ENCODE assay signal across 8 mouse cellular contexts in genomic region chr5:124536776-124537175, GRCm38 (mm10). TPM values are rescaled to one million over a fixed set of nuclear protein-coding genes. Genes with fewer than 3 reads are reported as not detected.
A peak's percentile ranks its signal among the peaks of the same experiment; 100 is the strongest.
DNase-seq lines count a peak whose midpoint lies in the region; ATAC-seq lines count a peak whose summit lies in the region.

No protein-coding gene starts in this region.

- no peak overlapping the region for H3K27ac ChIP-seq in embryonic facial prominence, embryonic 11.5 days (replicated peaks; ENCODE audit: low read depth, low read length)
- peak overlapping the region; percentile 61 for H3K27ac ChIP-seq in heart, embryonic 13.5 days (replicated peaks)
- peak overlapping the region; percentile 42; the same call in 1 of the 2 replicates for H3K27ac ChIP-seq in kidney, embryonic 14.5 days (ENCODE audit: low read depth, low read length)
- H3K27ac ChIP-seq in lung, embryonic 16.5 days (ENCODE audit: low read length): peak overlapping the region; percentile 78

- no peaks in the 10 kb centered on the region for H3K36me3 ChIP-seq in embryonic facial prominence, embryonic 11.5 days (replicated peaks; ENCODE audit: control insufficient read depth, insufficient read depth, low read depth, low read length)
- H3K36me3 ChIP-seq in heart, embryonic 13.5 days: no peaks in the 10 kb centered on the region
- H3K36me3 ChIP-seq in kidney, embryonic 14.5 days (ENCODE audit: control insufficient read depth, insufficient read depth, low read length): no peaks in the 10 kb centered on the region
- H3K36me3 ChIP-seq in lung, embryonic 16.5 days (ENCODE audit: control insufficient read depth, insufficient read depth, low read length): no peaks in the 10 kb centered on the region
- H3K36me3 ChIP-seq in splenic B cell, adult 2 months (ENCODE audit: control insufficient read depth, insufficient read depth, low read length, poor library complexity, severe bottlenecking): no peaks in the 10 kb centered on the region

- H3K9ac ChIP-seq in embryonic facial prominence, embryonic 11.5 days (replicated peaks; ENCODE audit: low read length): peak overlapping the region; percentile 47; the same call in 1 of the 2 replicates
- peak overlapping the region; percentile 78 for H3K9ac ChIP-seq in heart, embryonic 13.5 days
- peak overlapping the region; percentile 50 for H3K9ac ChIP-seq in kidney, embryonic 14.5 days (ENCODE audit: low read depth, low read length)
- peak overlapping the region; percentile 59 for H3K9ac ChIP-seq in lung, embryonic 16.5 days (ENCODE audit: low read length)

- H3K27me3 ChIP-seq in embryonic facial prominence, embryonic 11.5 days (ENCODE audit: control insufficient read depth, insufficient read depth, low read length): no peaks in the 10 kb centered on the region
- no peaks in the 10 kb centered on the region for H3K27me3 ChIP-seq in heart, embryonic 13.5 days (replicated peaks)
- no peaks in the 10 kb centered on the region for H3K27me3 ChIP-seq in kidney, embryonic 14.5 days (ENCODE audit: control insufficient read depth, insufficient read depth, low read length)
- H3K27me3 ChIP-seq in lung, embryonic 16.5 days (ENCODE audit: control insufficient read depth, insufficient read depth, low read depth, low read length): no peaks in the 10 kb centered on the region
- H3K27me3 ChIP-seq in splenic B cell, adult 2 months (ENCODE audit: control insufficient read depth, insufficient read depth, low read length, poor library complexity, severe bottlenecking): peaks cover 2% of the 10 kb centered on the region

- H3K4me1 ChIP-seq in embryonic facial prominence, embryonic 11.5 days (ENCODE audit: control insufficient read depth, insufficient read depth, low read length): 0 out of 2 replicates have a peak, but pooled peaks cover 1% of the 10 kb centered on the region
- H3K4me1 ChIP-seq in heart, embryonic 13.5 days: peaks cover 22% of the 10 kb centered on the region
- peaks cover 15% of the 10 kb centered on the region for H3K4me1 ChIP-seq in kidney, embryonic 14.5 days (ENCODE audit: control insufficient read depth, insufficient read depth, low read length)
- peaks cover 16% of the 10 kb centered on the region for H3K4me1 ChIP-seq in lung, embryonic 16.5 days (replicated peaks; ENCODE audit: control insufficient read depth, insufficient read depth, low read length)

- peak; percentile 43 for DNase-seq in right cerebral cortex, adult 18-20 months
- DNase-seq in right cerebral cortex, postnatal 14 days: no peak
- DNase-seq in embryonic facial prominence, embryonic 11.5 days (ENCODE audit: low spot score): peak; percentile 38
- DNase-seq in splenic B cell, adult 2 months (ENCODE audit: low read depth, low spot score): peak; percentile 41
- DNase-seq in layer of hippocampus, postnatal 25 days (ENCODE audit: extremely low spot score in 1 of 2, low spot score in 1 of 2): no peak

- H3K9me3 ChIP-seq in embryonic facial prominence, embryonic 11.5 days (replicated peaks; ENCODE audit: control insufficient read depth, low read length): no peaks in the 10 kb centered on the region
- H3K9me3 ChIP-seq in heart, embryonic 13.5 days: no peaks in the 10 kb centered on the region
- H3K9me3 ChIP-seq in kidney, embryonic 14.5 days (ENCODE audit: control insufficient read depth, low read length): no peaks in the 10 kb centered on the region
- no peaks in the 10 kb centered on the region for H3K9me3 ChIP-seq in lung, embryonic 16.5 days (ENCODE audit: control insufficient read depth, low read length)

- no peak for ATAC-seq in embryonic facial prominence, embryonic 11.5 days (replicated peaks; ENCODE audit: insufficient number of reproducible peaks, low FRiP score, low TSS enrichment, low read depth)
- no peak for ATAC-seq in heart, embryonic 13.5 days (ENCODE audit: extremely low read depth, insufficient number of reproducible peaks, low FRiP score, low TSS enrichment)
- 0 out of 2 replicates have a peak, but pooled peaks have one; percentile 6 for ATAC-seq in kidney, embryonic 14.5 days (ENCODE audit: low FRiP score, low TSS enrichment)
- no peak for ATAC-seq in lung, embryonic 16.5 days (ENCODE audit: low read depth)

- WGBS in embryonic facial prominence, embryonic 11.5 days: 3% methylated on average over 17 of the region's 17 CpGs
- 4% methylated on average over 17 of the region's 17 CpGs for WGBS in heart, embryonic 13.5 days
- 4% methylated on average over 16 of the region's 17 CpGs for WGBS in kidney, embryonic 14.5 days
- 2% methylated on average over 16 of the region's 17 CpGs for WGBS in lung, embryonic 16.5 days

- H3K4me3 ChIP-seq in embryonic facial prominence, embryonic 11.5 days (ENCODE audit: low read depth, low read length): 0 out of 2 replicates have a peak overlapping the region, but pooled peaks have one; percentile 5
- H3K4me3 ChIP-seq in heart, embryonic 13.5 days: peak overlapping the region; percentile 31
- peak overlapping the region; percentile 19 for H3K4me3 ChIP-seq in kidney, embryonic 14.5 days (ENCODE audit: low read length)
- H3K4me3 ChIP-seq in lung, embryonic 16.5 days (ENCODE audit: low read length): peak overlapping the region; percentile 24

- peak overlapping the region; percentile 10; the same call in 1 of the 2 replicates for H3K4me2 ChIP-seq in embryonic facial prominence, embryonic 11.5 days (ENCODE audit: low read depth, low read length)
- H3K4me2 ChIP-seq in heart, embryonic 13.5 days: peak overlapping the region; percentile 61
- peak overlapping the region; percentile 43 for H3K4me2 ChIP-seq in kidney, embryonic 14.5 days (replicated peaks; ENCODE audit: low read depth, low read length)
- H3K4me2 ChIP-seq in lung, embryonic 16.5 days (ENCODE audit: low read depth, low read length): peak overlapping the region; percentile 50

RNA-seq across cellular contexts. Expression of gene Tmed2, which starts 3.7 kb away (rescaled TPM):
- 533 and 564 TPM in 2 replicates for polyA plus RNA-seq in embryonic facial prominence, embryonic 11.5 days (2014; fragmentation: Nextera tagmentation; extraction: Ambion mirVana)
- 396 and 446 TPM in 2 replicates for polyA plus RNA-seq in heart, embryonic 13.5 days (2015; fragmentation: Nextera tagmentation; extraction: Ambion mirVana)
- 457 and 564 TPM in 2 replicates for polyA plus RNA-seq in kidney, embryonic 14.5 days (2014; fragmentation: Nextera tagmentation; extraction: Ambion mirVana)
- 599 and 611 TPM in 2 replicates for polyA plus RNA-seq in lung, embryonic 16.5 days (2015; fragmentation: Nextera tagmentation; extraction: Ambion mirVana)
- total RNA-seq in layer of hippocampus, postnatal 25 days (2021): 100 to 1,000 TPM in 1 of 2 experiments, 10 to 100 TPM in 1; 90.0 to 104 TPM

RNA-seq across cellular contexts. Expression of gene Rilpl1, which starts 5.6 kb away (rescaled TPM):
- polyA plus RNA-seq in embryonic facial prominence, embryonic 11.5 days (2014; fragmentation: Nextera tagmentation; extraction: Ambion mirVana): 26.2 and 29.7 TPM in 2 replicates
- 21.8 and 23.1 TPM in 2 replicates for polyA plus RNA-seq in heart, embryonic 13.5 days (2015; fragmentation: Nextera tagmentation; extraction: Ambion mirVana)
- polyA plus RNA-seq in kidney, embryonic 14.5 days (2014; fragmentation: Nextera tagmentation; extraction: Ambion mirVana): 21.9 and 26.1 TPM in 2 replicates
- 17.1 and 18.6 TPM in 2 replicates for polyA plus RNA-seq in lung, embryonic 16.5 days (2015; fragmentation: Nextera tagmentation; extraction: Ambion mirVana)
- 10 to 100 TPM; 57.4 to 62.4 TPM for total RNA-seq in layer of hippocampus, postnatal 25 days (2021)

RNA-seq across cellular contexts. Expression of gene Ddx55, which starts 15.9 kb away (rescaled TPM):
- polyA plus RNA-seq in embryonic facial prominence, embryonic 11.5 days (2014; fragmentation: Nextera tagmentation; extraction: Ambion mirVana): 12.1 and 12.6 TPM in 2 replicates
- 8.7 and 8.8 TPM in 2 replicates for polyA plus RNA-seq in heart, embryonic 13.5 days (2015; fragmentation: Nextera tagmentation; extraction: Ambion mirVana)
- polyA plus RNA-seq in kidney, embryonic 14.5 days (2014; fragmentation: Nextera tagmentation; extraction: Ambion mirVana): 14.0 and 17.3 TPM in 2 replicates
- polyA plus RNA-seq in lung, embryonic 16.5 days (2015; fragmentation: Nextera tagmentation; extraction: Ambion mirVana): 11.2 and 12.0 TPM in 2 replicates
- total RNA-seq in layer of hippocampus, postnatal 25 days (2021): 10 to 100 TPM; 23.7 to 31.3 TPM

RNA-seq across cellular contexts. Expression of gene Eif2b1, which starts 42.2 kb away (rescaled TPM):
- 92.2 and 95.1 TPM in 2 replicates for polyA plus RNA-seq in embryonic facial prominence, embryonic 11.5 days (2014; fragmentation: Nextera tagmentation; extraction: Ambion mirVana)
- polyA plus RNA-seq in heart, embryonic 13.5 days (2015; fragmentation: Nextera tagmentation; extraction: Ambion mirVana): 60.8 and 62.0 TPM in 2 replicates
- 84.8 and 85.1 TPM in 2 replicates for polyA plus RNA-seq in kidney, embryonic 14.5 days (2014; fragmentation: Nextera tagmentation; extraction: Ambion mirVana)
- 68.8 and 71.1 TPM in 2 replicates for polyA plus RNA-seq in lung, embryonic 16.5 days (2015; fragmentation: Nextera tagmentation; extraction: Ambion mirVana)
- total RNA-seq in layer of hippocampus, postnatal 25 days (2021): 10 to 100 TPM; 32.6 to 49.0 TPM

RNA-seq across cellular contexts. Expression of gene Gtf2h3, which starts 42.2 kb away (rescaled TPM):
- polyA plus RNA-seq in embryonic facial prominence, embryonic 11.5 days (2014; fragmentation: Nextera tagmentation; extraction: Ambion mirVana): 81.5 and 90.1 TPM in 2 replicates
- polyA plus RNA-seq in heart, embryonic 13.5 days (2015; fragmentation: Nextera tagmentation; extraction: Ambion mirVana): 27.6 and 32.2 TPM in 2 replicates
- 73.7 and 79.8 TPM in 2 replicates for polyA plus RNA-seq in kidney, embryonic 14.5 days (2014; fragmentation: Nextera tagmentation; extraction: Ambion mirVana)
- 52.1 and 54.4 TPM in 2 replicates for polyA plus RNA-seq in lung, embryonic 16.5 days (2015; fragmentation: Nextera tagmentation; extraction: Ambion mirVana)
- total RNA-seq in layer of hippocampus, postnatal 25 days (2021): 10 to 100 TPM; 29.5 to 32.8 TPM

Comparison
In these comparisons a context has a peak if more than half of its experiments do, and no peak if none do; other contexts are left out.
1. DNase-seq: peak in right cerebral cortex, adult 18-20 months (single experiment), embryonic facial prominence, embryonic 11.5 days (single experiment) and splenic B cell, adult 2 months (single experiment); none in right cerebral cortex, postnatal 14 days (single experiment) and layer of hippocampus, postnatal 25 days (0 of 2).
2. H3K4me2 ChIP-seq: peak in every context shown above with its lines; median percentile 61 in heart, embryonic 13.5 days; 50 in lung, embryonic 16.5 days; 43 in kidney, embryonic 14.5 days; 10 in embryonic facial prominence, embryonic 11.5 days.
3. Peak in every context shown above with its lines, with median percentiles within 50 percentile points of each other: H3K4me3 ChIP-seq and H3K9ac ChIP-seq.